Mouse (Mus musculus) embryonic facial prominence, embryonic 13.5 days (tissue): Measurements from ENCODE around the gene Map3k4. TPM values are rescaled to one million over a fixed set of nuclear protein-coding genes. Genes with fewer than 3 reads are reported as not detected.

ENCODE experiments used
- ATAC-seq: fragments of 200-750 bp; cut with Nextera tagmentation; 2 replicates; pipeline ENCODE4 v1.8.0; 2017; ENCODE audit warnings: low read depth; ENCODE audit not compliant: insufficient number of reproducible peaks, insufficient read depth, low FRiP score, low TSS enrichment
- H3K27ac ChIP-seq: fragments of 300-500 bp; sonication (generic); 2 replicates; pipeline ENCODE4 v1.5.1; 2015; ENCODE audit warnings: moderate library complexity, mild to moderate bottlenecking, inconsistent platforms
- H3K27me3 ChIP-seq: fragments of 300-500 bp; sonication (generic); 2 replicates; pipeline ENCODE4 v1.6.1; 2015; ENCODE audit warnings: mild to moderate bottlenecking, inconsistent platforms
- H3K36me3 ChIP-seq: fragments of 300-500 bp; sonication (generic); 2 replicates; pipeline ENCODE4 v1.6.1; 2015; ENCODE audit warnings: mild to moderate bottlenecking, inconsistent platforms
- H3K4me1 ChIP-seq: fragments of 300-500 bp; sonication (generic); 2 replicates; pipeline ENCODE4 v1.6.1; 2015; ENCODE audit warnings: inconsistent platforms
- H3K4me2 ChIP-seq: fragments of 300-500 bp; sonication (generic); 2 replicates; pipeline ENCODE4 v1.6.1; 2015; ENCODE audit warnings: moderate library complexity, mild to moderate bottlenecking, inconsistent platforms
- H3K4me3 ChIP-seq: fragments of 300-500 bp; sonication (generic); 2 replicates; pipeline ENCODE4 v1.5.1; 2015; ENCODE audit warnings: mild to moderate bottlenecking, inconsistent platforms
- H3K9ac ChIP-seq: fragments of 300-500 bp; sonication (generic); 2 replicates; pipeline ENCODE4 v1.6.1; 2015; ENCODE audit warnings: mild to moderate bottlenecking, inconsistent platforms
- H3K9me3 ChIP-seq: fragments of 300-500 bp; sonication (generic); 2 replicates; pipeline ENCODE4 v1.6.1; 2016; ENCODE audit warnings: inconsistent platforms
- WGBS: fragments of 180-500 bp; shearing (Covaris S2); methylation state at CpG from one replicate; pipeline ENCODE4 v1.1.7; 2015; ENCODE audit warnings: mixed read lengths; 5-methylcytosine and 5-hydroxymethylcytosine counted together
- polyA plus RNA-seq: library from polyadenylated mRNA; unstranded; fragments of >200 nt; fragmentation: Nextera tagmentation; extraction: Ambion mirVana; gene quantifications from 2 replicates; pipeline ENCODE4 v1.2.1, GENCODE M21; 2015

Gene Map3k4
- polyA plus RNA-seq, 1 experiment from 2014 or later, result 50.4 TPM

- Histone ChIP-seq H3K9me3 (no peaks in the 10 kb centered on the region), H3K4me3 (no peak overlapping the region), H3K9ac (no peak overlapping the region), H3K36me3 (peaks cover 28% of the 10 kb centered on the region), H3K27ac (peak overlapping the region; percentile 55; the same call in 1 of the 2 replicates), H3K4me2 (no peak overlapping the region), H3K27me3 (no peaks in the 10 kb centered on the region), H3K4me1 (peaks cover 43% of the 10 kb centered on the region)
- ATAC-seq, result peak; percentile 58
- WGBS, result 45% methylated on average over 21 of the region's 21 CpGs
Measured at GRCm38 (mm10) chr17:12265969-12266925, 52.3 kb downstream of the Map3k4 start.

- Histone ChIP-seq H3K4me3 (no peak overlapping the region), H3K4me1 (peaks cover 40% of the 10 kb centered on the region), H3K27ac (no peak overlapping the region), H3K9ac (no peak overlapping the region), H3K27me3 (no peaks in the 10 kb centered on the region), H3K9me3 (no peaks in the 10 kb centered on the region), H3K36me3 (peaks cover 32% of the 10 kb centered on the region), H3K4me2 (no peak overlapping the region)
- WGBS, result 95% methylated on average over 3 of the region's 3 CpGs
- no peak for ATAC-seq
Measured at GRCm38 (mm10) chr17:12264293-12264692, 54.3 kb downstream of the Map3k4 start.

- Histone ChIP-seq H3K9ac (no peak overlapping the region), H3K9me3 (no peaks in the 10 kb centered on the region), H3K27ac (no peak overlapping the region; the same call in 1 of the 2 replicates), H3K36me3 (peaks cover 32% of the 10 kb centered on the region), H3K27me3 (no peaks in the 10 kb centered on the region), H3K4me2 (no peak overlapping the region), H3K4me1 (peaks cover 37% of the 10 kb centered on the region), H3K4me3 (no peak overlapping the region)
- 69% methylated on average over 13 of the region's 13 CpGs for WGBS
- no peak for ATAC-seq
Measured at GRCm38 (mm10) chr17:12263787-12264186, 54.8 kb downstream of the Map3k4 start.

GRCm38 (mm10) chr17:12262851-12263250 lies 55.7 kb downstream of the Map3k4 start:
- 85% methylated on average over 8 of the region's 8 CpGs for WGBS
- H3K4me3 ChIP-seq, result no peak overlapping the region
- peak overlapping the region; percentile 63 for H3K27ac ChIP-seq
- H3K4me1 ChIP-seq, result peaks cover 34% of the 10 kb centered on the region
- no peak for ATAC-seq
- H3K36me3 ChIP-seq, result peaks cover 37% of the 10 kb centered on the region
- H3K27me3 ChIP-seq, result no peaks in the 10 kb centered on the region
- peak overlapping the region; percentile 32; the same call in 1 of the 2 replicates for H3K9ac ChIP-seq
- H3K4me2 ChIP-seq, result no peak overlapping the region
- H3K9me3 ChIP-seq, result no peaks in the 10 kb centered on the region

- Histone ChIP-seq H3K4me2 (no peak overlapping the region), H3K9ac (no peak overlapping the region), H3K36me3 (peaks cover 47% of the 10 kb centered on the region), H3K4me1 (peaks cover 28% of the 10 kb centered on the region), H3K27ac (no peak overlapping the region), H3K27me3 (no peaks in the 10 kb centered on the region), H3K9me3 (no peaks in the 10 kb centered on the region), H3K4me3 (no peak overlapping the region)
- 65% methylated on average over 2 of the region's 2 CpGs for WGBS
- no peak for ATAC-seq
Measured at GRCm38 (mm10) chr17:12261887-12262286, 56.7 kb downstream of the Map3k4 start.

- H3K4me2 ChIP-seq, result no peak overlapping the region
- no peaks in the 10 kb centered on the region for H3K27me3 ChIP-seq
- no peak overlapping the region for H3K9ac ChIP-seq
- peaks cover 23% of the 10 kb centered on the region for H3K4me1 ChIP-seq
- H3K9me3 ChIP-seq, result no peaks in the 10 kb centered on the region
- H3K27ac ChIP-seq, result no peak overlapping the region
- 88% methylated on average over 7 of the region's 7 CpGs for WGBS
- no peak overlapping the region for H3K4me3 ChIP-seq
- no peak for ATAC-seq
- peaks cover 52% of the 10 kb centered on the region for H3K36me3 ChIP-seq
Measured at GRCm38 (mm10) chr17:12261376-12261775, 57.2 kb downstream of the Map3k4 start.

- Histone ChIP-seq H3K27ac (no peak overlapping the region), H3K4me2 (no peak overlapping the region), H3K9me3 (no peaks in the 10 kb centered on the region), H3K4me1 (peaks cover 13% of the 10 kb centered on the region), H3K4me3 (no peak overlapping the region), H3K36me3 (peaks cover 66% of the 10 kb centered on the region), H3K9ac (no peak overlapping the region), H3K27me3 (no peaks in the 10 kb centered on the region)
- no peak for ATAC-seq
- 87% methylated on average over 8 of the region's 8 CpGs for WGBS
Measured at GRCm38 (mm10) chr17:12259957-12260356, 58.6 kb downstream of the Map3k4 start.

- H3K4me3 ChIP-seq, result no peak overlapping the region
- no peak overlapping the region for H3K27ac ChIP-seq
- 74% methylated on average over 6 of the region's 6 CpGs for WGBS
- peaks cover 80% of the 10 kb centered on the region for H3K36me3 ChIP-seq
- H3K9me3 ChIP-seq, result no peaks in the 10 kb centered on the region
- no peak for ATAC-seq
- H3K4me2 ChIP-seq, result no peak overlapping the region
- H3K27me3 ChIP-seq, result no peaks in the 10 kb centered on the region
- no peak overlapping the region for H3K9ac ChIP-seq
- peaks cover 9% of the 10 kb centered on the region for H3K4me1 ChIP-seq
Measured at GRCm38 (mm10) chr17:12258517-12258916, 60.1 kb downstream of the Map3k4 start.

GRCm38 (mm10) chr17:12256142-12256541 lies 62.5 kb downstream of the Map3k4 start:
- WGBS, result 95% methylated on average over 11 of the region's 11 CpGs

GRCm38 (mm10) chr17:12250581-12250980 lies 68.0 kb downstream of the Map3k4 start:
- Histone ChIP-seq H3K9me3 (peaks cover 9% of the 10 kb centered on the region), H3K27ac (no peak overlapping the region), H3K4me2 (no peak overlapping the region), H3K27me3 (no peaks in the 10 kb centered on the region), H3K4me3 (no peak overlapping the region), H3K36me3 (peaks cover 87% of the 10 kb centered on the region), H3K9ac (no peak overlapping the region), H3K4me1 (no peaks in the 10 kb centered on the region)
- WGBS, result 98% methylated on average over 9 of the region's 9 CpGs
- ATAC-seq, result no peak

More at GRCm38 (mm10) chr17:12256142-12256541, 62.5 kb downstream of the Map3k4 start:
- Histone ChIP-seq H3K4me3 (no peak overlapping the region), H3K4me1 (no peaks in the 10 kb centered on the region), H3K9me3 (peaks cover 9% of the 10 kb centered on the region), H3K9ac (no peak overlapping the region), H3K27me3 (no peaks in the 10 kb centered on the region), H3K36me3 (peaks cover 97% of the 10 kb centered on the region), H3K27ac (no peak overlapping the region), H3K4me2 (no peak overlapping the region)
- ATAC-seq, result no peak

- peaks cover 83% of the 10 kb centered on the region for H3K36me3 ChIP-seq
- H3K4me1 ChIP-seq, result no peaks in the 10 kb centered on the region
- no peak overlapping the region for H3K4me2 ChIP-seq
- H3K9ac ChIP-seq, result no peak overlapping the region
- H3K27ac ChIP-seq, result no peak overlapping the region
- no peak for ATAC-seq
- H3K27me3 ChIP-seq, result no peaks in the 10 kb centered on the region
- WGBS, result 95% methylated on average over 19 of the region's 19 CpGs
- H3K4me3 ChIP-seq, result no peak overlapping the region
- peaks cover 9% of the 10 kb centered on the region for H3K9me3 ChIP-seq
Measured at GRCm38 (mm10) chr17:12249783-12250504, 68.7 kb downstream of the Map3k4 start.
